Mouse (Mus musculus) left cerebral cortex, adult 2 months (tissue): Measurements from ENCODE around the gene Tbx15. TPM values are rescaled to one million over a fixed set of nuclear protein-coding genes. Genes with fewer than 3 reads are reported as not detected.

ENCODE experiments used
- DNase-seq, 2 experiments: peaks; one replicate each; pipeline ENCODE4 v3.0.0; 2021 to 2022; ENCODE audit warnings: low spot score in 2 of 2, mixed read lengths in 1 of 2; ENCODE audit errors: extremely low spot score in 1 of 2
- H3K27ac ChIP-seq: fragments of 200-600 bp; 2 replicates; pipeline ENCODE4 v1.8.1; 2022
- H3K4me3 ChIP-seq: fragments of 200-600 bp; 2 replicates; pipeline ENCODE4 v1.8.1; 2022
- CTCF ChIP-seq: fragments of 200-600 bp; IDR thresholded peaks from 2 replicates; pipeline ENCODE4 v1.8.1; 2022; ENCODE audit warnings: antibody characterized with exemption, mild to moderate bottlenecking, moderate library complexity
- intact Hi-C: fragments of 180-260 bp; cut with DNase I; formaldehyde crosslinking; loops from one replicate; pipeline ENCODE4 v1.15.1; 2025
- long read RNA-seq, 2 experiments: library from polyadenylated mRNA; stranded (forward); transcript quantifications; one replicate each; pipeline ENCODE4 v2.0.0; 2021; ENCODE audit warnings: borderline mapping rate in 2 of 2
- total RNA-seq, 2 experiments: library from RNA; stranded (reverse); gene quantifications; 2 replicates each; pipeline ENCODE4 v1.2.3; 2021

Tbx15 gene
- 1 to 10 TPM in 1 of 2 experiments, under 1 TPM in 1; 0.87 to 1.1 TPM for total RNA-seq
- long read RNA-seq, experiment 1, partial matches to known transcripts, result 0 of 2 reads
- long read RNA-seq, experiment 1, other reads (novel, unspliced or antisense), result 1 of 2 reads
- long read RNA-seq, experiment 2, result 0 reads

GRCm38 (mm10) chr3:99240213-99240720 is at the start of gene Tbx15:
Gene Tbx15 (plus strand): TSS chr3:99240381.
- TF ChIP-seq CTCF, result no peak
- H3K4me3 ChIP-seq, result no peak within 1 kb of the TSS
- H3K27ac ChIP-seq, result no peak within 1 kb of the TSS
- intact Hi-C loops, result no loop called here
- DNase-seq, result no peak

- no peak for DNase-seq
- no peak for TF ChIP-seq CTCF
- no peak overlapping the region for H3K4me3 ChIP-seq
- H3K27ac ChIP-seq, result no peak overlapping the region
- intact Hi-C loops, result no loop called here
Observed at GRCm38 (mm10) chr3:99193576-99193975, 46.6 kb upstream of the Tbx15 start.

GRCm38 (mm10) chr3:99203331-99203730 is 36.9 kb upstream of the Tbx15 start:
- DNase-seq, result no peak
- intact Hi-C loops, result no loop called here
- Histone ChIP-seq H3K27ac (no peak overlapping the region), H3K4me3 (no peak overlapping the region)
- TF ChIP-seq CTCF, result no peak

GRCm38 (mm10) chr3:99208416-99208815 is 31.8 kb upstream of the Tbx15 start:
- Histone ChIP-seq H3K27ac (no peak overlapping the region), H3K4me3 (no peak overlapping the region)
- intact Hi-C loops, result no loop called here
- no peak for DNase-seq
- no peak for TF ChIP-seq CTCF

GRCm38 (mm10) chr3:99211105-99211698 is 29.0 kb upstream of the Tbx15 start:
- TF ChIP-seq CTCF, result no peak
- DNase-seq, result no peak
- intact Hi-C loops, result no loop called here
- no peak overlapping the region for H3K4me3 ChIP-seq
- no peak overlapping the region for H3K27ac ChIP-seq

- TF ChIP-seq CTCF, result no peak
- Histone ChIP-seq H3K4me3 (no peak overlapping the region), H3K27ac (no peak overlapping the region)
- intact Hi-C loops, result no loop called here
- DNase-seq, result no peak
Observed at GRCm38 (mm10) chr3:99227807-99228206, 12.4 kb upstream of the Tbx15 start.

- DNase-seq, result peak in 1 of 2 experiments; percentile 49
Observed at GRCm38 (mm10) chr3:99233393-99234318, 6.5 kb upstream of the Tbx15 start.

GRCm38 (mm10) chr3:99234319-99234869 is 5.8 kb upstream of the Tbx15 start:
- no peak for DNase-seq
- intact Hi-C loops, result loop anchor here (1.0 to 5.0 kb wide), 2 partner anchors 317 to 705 kb away; no protein-coding TSS in a partner anchor
- no peak overlapping the region for H3K4me3 ChIP-seq

More at GRCm38 (mm10) chr3:99233393-99234318, 6.5 kb upstream of the Tbx15 start:
- peak; percentile 76 for TF ChIP-seq CTCF
- Histone ChIP-seq H3K4me3 (no peak overlapping the region), H3K27ac (no peak overlapping the region)
- intact Hi-C loops, result loop anchor here (1.0 to 5.0 kb wide), 2 partner anchors 316 to 706 kb away; no protein-coding TSS in a partner anchor

GRCm38 (mm10) chr3:99235116-99235803 is 4.9 kb upstream of the Tbx15 start:
- no peak for TF ChIP-seq CTCF
- intact Hi-C loops, result no loop called here
- DNase-seq, result no peak
- H3K4me3 ChIP-seq, result no peak overlapping the region
- H3K27ac ChIP-seq, result no peak overlapping the region

More at GRCm38 (mm10) chr3:99234319-99234869, 5.8 kb upstream of the Tbx15 start:
- no peak overlapping the region for H3K27ac ChIP-seq
- no peak for TF ChIP-seq CTCF

GRCm38 (mm10) chr3:99235804-99236755 is 4.1 kb upstream of the Tbx15 start:
- Histone ChIP-seq H3K27ac (no peak overlapping the region), H3K4me3 (no peak overlapping the region)
- no peak for TF ChIP-seq CTCF
- intact Hi-C loops, result no loop called here
- no peak for DNase-seq
